Mouse (Mus musculus): ENCODE data around the gene Dio2.

DNA sequence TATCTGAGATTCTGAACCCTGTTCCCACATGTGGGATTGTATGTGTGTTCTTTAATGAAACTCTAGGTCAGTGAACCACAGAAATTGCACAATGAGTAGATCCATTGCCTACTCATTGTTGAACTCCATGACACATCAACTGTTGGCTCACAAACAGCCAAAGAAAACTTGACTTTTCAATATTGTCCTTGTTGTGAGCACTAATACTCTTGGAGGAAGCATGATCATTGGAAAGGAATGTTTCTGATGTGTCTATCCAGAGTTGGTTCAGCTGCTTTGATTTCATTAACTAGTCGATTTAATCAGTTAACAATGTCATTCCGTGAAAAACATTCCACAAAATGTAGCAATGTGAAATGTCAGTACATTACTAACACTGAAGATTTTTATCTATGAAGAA lies 44.1 kb downstream of the Dio2 start:
- TF ChIP-seq CTCF (IDR thresholded peaks at IDR 0.05; ENCODE audit: low read depth, low read length) (no peak), POLR2A (IDR thresholded peaks at IDR 0.05; ENCODE audit: insufficient read depth, low read length) (no peak)

Measured in ES-Bruce4 (cell line).